12 mouse cellular contexts compared by ENCODE assay signal in genomic region chr19:38076251-38076650, GRCm38 (mm10). TPM values are rescaled to one million over a fixed set of nuclear protein-coding genes. Genes with fewer than 3 reads are reported as not detected.
DNase-seq lines count a peak whose midpoint lies in the region; ATAC-seq and TF ChIP-seq lines count a peak whose summit lies in the region.
"Had no signal": no experiment of that assay in that cellular context is flagged by ENCODE, and none has a peak within 500 bp of the region (broad histone marks: within the 10 kb centered on the region; RNA-seq: fewer than 3 reads in every experiment).

No protein-coding gene starts in this region.

- H3K36me3 ChIP-seq in heart, embryonic 10.5 days = peaks cover 31% of the 10 kb centered on the region
- 0 out of 2 replicates have a peak, but pooled peaks cover 16% of the 10 kb centered on the region for H3K36me3 ChIP-seq in midbrain, embryonic 14.5 days (ENCODE audit: control insufficient read depth, insufficient read depth, low read length)
- no peaks in the 10 kb centered on the region for H3K36me3 ChIP-seq in midbrain, embryonic 16.5 days (ENCODE audit: control insufficient read depth, insufficient read depth, low read length)
- H3K36me3 ChIP-seq in stomach, postnatal 0 days (ENCODE audit: control insufficient read depth, insufficient read depth, low read length) = peaks cover 3% of the 10 kb centered on the region; the same call in 1 of the 2 replicates

- H3K9me3 ChIP-seq in heart, embryonic 10.5 days = no peaks in the 10 kb centered on the region
- no peaks in the 10 kb centered on the region for H3K9me3 ChIP-seq in midbrain, embryonic 14.5 days (ENCODE audit: control insufficient read depth, low read length)
- H3K9me3 ChIP-seq in midbrain, embryonic 16.5 days (replicated peaks; ENCODE audit: control insufficient read depth, low read length, poor library complexity, severe bottlenecking) = no peaks in the 10 kb centered on the region
- no peaks in the 10 kb centered on the region for H3K9me3 ChIP-seq in stomach, postnatal 0 days (ENCODE audit: control insufficient read depth, low read length)
- H3K9me3 ChIP-seq: kidney, embryonic 15.5 days; neural tube, embryonic 12.5 days had no signal

- no peak overlapping the region for H3K27ac ChIP-seq in heart, embryonic 10.5 days
- H3K27ac ChIP-seq in midbrain, embryonic 14.5 days (replicated peaks; ENCODE audit: low read depth, low read length) = no peak overlapping the region
- H3K27ac ChIP-seq in midbrain, embryonic 16.5 days (ENCODE audit: low read length) = no peak overlapping the region
- H3K27ac ChIP-seq in stomach, postnatal 0 days (replicated peaks) = no peak overlapping the region
- H3K27ac ChIP-seq: kidney, embryonic 15.5 days; neural tube, embryonic 12.5 days had no signal

- TF ChIP-seq EP300 in stomach, postnatal 0 days (optimal IDR thresholded peaks at IDR 0.05) = no peak

- peak; percentile 46 for DNase-seq in heart, embryonic 10.5 days (ENCODE audit: low spot score)
- no peak for DNase-seq in heart, postnatal 36 days
- DNase-seq in midbrain, embryonic 14.5 days = peak; percentile 14
- peak; percentile 43 for DNase-seq in ZHBTc4 (ENCODE audit: low read depth, low spot score)
- DNase-seq in stomach, postnatal 0 days (ENCODE audit: low spot score) = no peak
- DNase-seq in kidney, adult 18-20 months = no peak
- DNase-seq: cerebellum, adult 8-10 months; lung, postnatal 36 days had no signal

- TF ChIP-seq CTCF in stomach, postnatal 0 days (IDR thresholded peaks at IDR 0.05; ENCODE audit: low read depth) = peak; percentile 62

- H3K4me3 ChIP-seq in heart, embryonic 10.5 days = no peak overlapping the region
- no peak overlapping the region for H3K4me3 ChIP-seq in midbrain, embryonic 14.5 days (replicated peaks; ENCODE audit: low read depth, low read length)
- no peak overlapping the region for H3K4me3 ChIP-seq in midbrain, embryonic 16.5 days (ENCODE audit: low read depth, low read length)
- no peak overlapping the region for H3K4me3 ChIP-seq in stomach, postnatal 0 days (ENCODE audit: low read depth, low read length)
- H3K4me3 ChIP-seq: kidney, embryonic 15.5 days; neural tube, embryonic 12.5 days had no signal

- H3K9ac ChIP-seq in midbrain, embryonic 14.5 days (replicated peaks; ENCODE audit: low read length) = no peak overlapping the region
- H3K9ac ChIP-seq in midbrain, embryonic 16.5 days (ENCODE audit: low read depth, low read length) = no peak overlapping the region
- no peak overlapping the region for H3K9ac ChIP-seq in stomach, postnatal 0 days (ENCODE audit: low read length)
- H3K9ac ChIP-seq: kidney, embryonic 15.5 days; neural tube, embryonic 12.5 days had no signal

- ATAC-seq in midbrain, embryonic 14.5 days (ENCODE audit: low FRiP score, low TSS enrichment) = no peak
- no peak for ATAC-seq in midbrain, embryonic 16.5 days
- no peak for ATAC-seq in stomach, postnatal 0 days (ENCODE audit: low FRiP score, low TSS enrichment)

- H3K4me1 ChIP-seq in heart, embryonic 10.5 days = no peaks in the 10 kb centered on the region
- H3K4me1 ChIP-seq in midbrain, embryonic 14.5 days (ENCODE audit: control insufficient read depth, insufficient read depth, low read length) = no peaks in the 10 kb centered on the region
- no peaks in the 10 kb centered on the region for H3K4me1 ChIP-seq in midbrain, embryonic 16.5 days (ENCODE audit: control insufficient read depth, insufficient read depth, low read length)
- no peaks in the 10 kb centered on the region for H3K4me1 ChIP-seq in stomach, postnatal 0 days (replicated peaks; ENCODE audit: control insufficient read depth, insufficient read depth)
- H3K4me1 ChIP-seq: kidney, embryonic 15.5 days; neural tube, embryonic 12.5 days had no signal

- 78% methylated on average over 2 of the region's 2 CpGs for WGBS in heart, embryonic 10.5 days
- 78% methylated on average over 2 of the region's 2 CpGs for WGBS in midbrain, embryonic 14.5 days
- 83% methylated on average over 2 of the region's 2 CpGs for WGBS in midbrain, embryonic 16.5 days
- WGBS in stomach, postnatal 0 days = 61% methylated on average over 2 of the region's 2 CpGs

- intact Hi-C loops in heart, postnatal 36 days (cut with DNase I) = no loop called here

- H3K27me3 ChIP-seq in heart, embryonic 10.5 days (ENCODE audit: insufficient read depth, poor library complexity, severe bottlenecking) = no peaks in the 10 kb centered on the region
- H3K27me3 ChIP-seq in midbrain, embryonic 14.5 days (ENCODE audit: control insufficient read depth, insufficient read depth, low read length) = no peaks in the 10 kb centered on the region
- H3K27me3 ChIP-seq in midbrain, embryonic 16.5 days (ENCODE audit: control insufficient read depth, insufficient read depth, low read depth, low read length) = no peaks in the 10 kb centered on the region
- H3K27me3 ChIP-seq in stomach, postnatal 0 days (ENCODE audit: control insufficient read depth, insufficient read depth, low read length) = no peaks in the 10 kb centered on the region
- H3K27me3 ChIP-seq: kidney, embryonic 15.5 days; neural tube, embryonic 12.5 days had no signal

- H3K4me2 ChIP-seq in midbrain, embryonic 14.5 days (ENCODE audit: low read length) = no peak overlapping the region
- no peak overlapping the region for H3K4me2 ChIP-seq in midbrain, embryonic 16.5 days (ENCODE audit: low read length)
- no peak overlapping the region for H3K4me2 ChIP-seq in stomach, postnatal 0 days (replicated peaks; ENCODE audit: low read depth)
- H3K4me2 ChIP-seq: kidney, embryonic 15.5 days; neural tube, embryonic 12.5 days had no signal

RNA-seq across cellular contexts. Expression of gene Ffar4, which starts 20.6 kb away (rescaled TPM):
- polyA plus RNA-seq in heart, embryonic 10.5 days (2016; fragmentation: Nextera tagmentation; extraction: Ambion mirVana) = 0.14 and 1.5 TPM in 2 replicates
- total RNA-seq in heart, postnatal 36 days (2021) = under 1 TPM in 1 of 2 experiments, not detected in 1; 0.22 TPM
- 0.14 and 0.15 TPM in 2 replicates for polyA plus RNA-seq in midbrain, embryonic 14.5 days (2014; fragmentation: Nextera tagmentation; extraction: Ambion mirVana)
- 0.30 and 0.34 TPM in 2 replicates for polyA plus RNA-seq in midbrain, embryonic 16.5 days (2015; fragmentation: Nextera tagmentation; extraction: Ambion mirVana)
- polyA plus RNA-seq in stomach, postnatal 0 days (2015; fragmentation: Nextera tagmentation; extraction: Ambion mirVana) = 6.8 and 7.5 TPM in 2 replicates
- polyA plus RNA-seq: heart, embryonic 14.5 days; neural tube, embryonic 12.5 days had no signal

RNA-seq across cellular contexts. Expression of gene Cep55, which starts 21.4 kb away (rescaled TPM):
- 30.0 and 31.8 TPM in 2 replicates for polyA plus RNA-seq in heart, embryonic 10.5 days (2016; fragmentation: Nextera tagmentation; extraction: Ambion mirVana)
- under 1 TPM; 0.44 to 0.46 TPM for total RNA-seq in heart, postnatal 36 days (2021)
- 2.8 and 10.0 TPM in 2 replicates for polyA plus RNA-seq in midbrain, embryonic 14.5 days (2014; fragmentation: Nextera tagmentation; extraction: Ambion mirVana)
- polyA plus RNA-seq in midbrain, embryonic 16.5 days (2015; fragmentation: Nextera tagmentation; extraction: Ambion mirVana) = 2.8 and 4.1 TPM in 2 replicates
- polyA plus RNA-seq in stomach, postnatal 0 days (2015; fragmentation: Nextera tagmentation; extraction: Ambion mirVana) = 7.0 and 8.7 TPM in 2 replicates

RNA-seq across cellular contexts. Expression of gene Myof, which starts 32.9 kb away (rescaled TPM):
- polyA plus RNA-seq in heart, embryonic 10.5 days (2016; fragmentation: Nextera tagmentation; extraction: Ambion mirVana) = 4.0 and 4.6 TPM in 2 replicates
- 10 to 100 TPM; 10.3 to 10.8 TPM for total RNA-seq in heart, postnatal 36 days (2021)
- 0.15 and 1.1 TPM in 2 replicates for polyA plus RNA-seq in midbrain, embryonic 14.5 days (2014; fragmentation: Nextera tagmentation; extraction: Ambion mirVana)
- polyA plus RNA-seq in midbrain, embryonic 16.5 days (2015; fragmentation: Nextera tagmentation; extraction: Ambion mirVana) = 1.4 and 1.9 TPM in 2 replicates
- 14.3 and 14.6 TPM in 2 replicates for polyA plus RNA-seq in stomach, postnatal 0 days (2015; fragmentation: Nextera tagmentation; extraction: Ambion mirVana)

RNA-seq across cellular contexts. Expression of gene Rbp4, which starts 48.8 kb away (rescaled TPM):
- polyA plus RNA-seq in heart, embryonic 10.5 days (2016; fragmentation: Nextera tagmentation; extraction: Ambion mirVana) = 9.0 and 226 TPM in 2 replicates
- 1 to 10 TPM; 1.7 to 3.5 TPM for total RNA-seq in heart, postnatal 36 days (2021)
- 3.5 and 4.1 TPM in 2 replicates for polyA plus RNA-seq in midbrain, embryonic 14.5 days (2014; fragmentation: Nextera tagmentation; extraction: Ambion mirVana)
- polyA plus RNA-seq in midbrain, embryonic 16.5 days (2015; fragmentation: Nextera tagmentation; extraction: Ambion mirVana) = 4.7 and 4.8 TPM in 2 replicates
- 21.3 and 31.7 TPM in 2 replicates for polyA plus RNA-seq in stomach, postnatal 0 days (2015; fragmentation: Nextera tagmentation; extraction: Ambion mirVana)

RNA-seq across cellular contexts. Expression of gene Pde6c, which starts 56.3 kb away (rescaled TPM):
- polyA plus RNA-seq in heart, embryonic 10.5 days (2016; fragmentation: Nextera tagmentation; extraction: Ambion mirVana) = 0.30 TPM in 1 of 2 replicates, not detected in the other
- total RNA-seq in heart, postnatal 36 days (2021) = not detected
- 0.20 and 0.21 TPM in 2 replicates for polyA plus RNA-seq in midbrain, embryonic 14.5 days (2014; fragmentation: Nextera tagmentation; extraction: Ambion mirVana)
- 0.24 TPM in 1 of 2 replicates, not detected in the other for polyA plus RNA-seq in midbrain, embryonic 16.5 days (2015; fragmentation: Nextera tagmentation; extraction: Ambion mirVana)
- polyA plus RNA-seq in stomach, postnatal 0 days (2015; fragmentation: Nextera tagmentation; extraction: Ambion mirVana) = 0.02 and 0.11 TPM in 2 replicates
- polyA plus RNA-seq: heart, embryonic 14.5 days; neural tube, embryonic 12.5 days had no signal

Comparison
In these comparisons a context has a peak if more than half of its experiments do, and no peak if none do; other contexts are left out.
1. DNase-seq: peak in heart, embryonic 10.5 days (single experiment), midbrain, embryonic 14.5 days (single experiment) and ZHBTc4 (single experiment); none in heart, postnatal 36 days (0 of 2), stomach, postnatal 0 days (single experiment) and kidney, adult 18-20 months (single experiment).